Mouse (Mus musculus): ENCODE measurements around the gene Rab24. TPM values are rescaled to one million over a fixed set of nuclear protein-coding genes. Genes with fewer than 3 reads are reported as not detected.
A peak's percentile ranks its signal among the peaks of the same experiment; 100 is the strongest.

The Rab24 gene
- 63.9 and 74.2 TPM in 2 replicates for polyA plus RNA-seq (2015; fragmentation: Nextera tagmentation; extraction: Ambion mirVana)

GRCm38 (mm10) chr13:55321434-55322129 lies at the start of gene Rab24:
Gene Rab24 (minus strand): TSS chr13:55321946.
- H3K4me1 ChIP-seq (replicated peaks): peaks cover 34% of the 10 kb centered on the region
- H3K27me3 ChIP-seq: no peaks in the 10 kb centered on the region
- peak within 1 kb of the TSS; percentile 79 for H3K4me3 ChIP-seq
- WGBS: under 1% methylated on average over 73 of the region's 73 CpGs
- no peaks in the 10 kb centered on the region for H3K9me3 ChIP-seq (replicated peaks)
- H3K27ac ChIP-seq: peak within 1 kb of the TSS; percentile 87
- peak within 1 kb of the TSS; percentile 92 for H3K9ac ChIP-seq
- H3K36me3 ChIP-seq: peaks cover 67% of the 10 kb centered on the region
- peak; percentile 89 for ATAC-seq (replicated peaks; ENCODE audit: insufficient number of reproducible peaks, insufficient read depth, low FRiP score, low read depth)
- peak within 1 kb of the TSS; percentile 83 for H3K4me2 ChIP-seq

DNA sequence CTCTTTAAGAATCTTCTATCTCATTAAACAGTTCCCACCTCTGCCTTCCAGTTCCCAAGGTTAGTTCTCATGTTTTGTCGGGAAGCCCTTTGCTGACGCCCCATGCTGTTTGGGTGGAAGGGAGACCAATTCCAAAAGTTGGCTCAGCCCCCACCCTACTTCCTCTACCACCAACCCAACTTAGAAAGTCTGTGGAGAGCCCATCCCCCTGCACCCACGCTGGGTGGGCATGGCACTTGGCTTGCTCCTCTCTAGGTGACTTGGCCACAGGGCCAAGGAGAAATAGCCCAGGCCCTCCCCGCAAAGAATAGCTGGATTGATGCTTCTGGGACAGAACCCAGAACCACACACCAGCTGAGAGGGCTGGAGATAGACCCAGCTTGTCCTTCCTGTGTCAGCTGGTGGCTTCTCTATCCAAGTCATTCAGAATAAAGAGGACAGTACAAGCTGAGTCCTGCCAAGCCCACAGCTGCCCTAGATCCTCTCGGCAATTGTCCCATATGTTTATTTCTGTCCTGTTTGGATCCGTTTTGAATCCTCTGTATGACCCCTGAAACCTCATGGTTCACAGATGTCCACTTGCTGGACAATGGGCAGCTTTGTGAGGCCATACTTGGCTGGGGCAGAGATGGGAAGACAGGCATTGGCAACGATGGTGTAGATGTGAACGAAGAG lies 49.4 kb upstream of the Rab24 start:
- Histone ChIP-seq H3K27me3 (peaks cover 62% of the 10 kb centered on the region), H3K36me3 (no peaks in the 10 kb centered on the region), H3K4me3 (no peak overlapping the region), H3K27ac (no peak overlapping the region), H3K4me2 (no peak overlapping the region), H3K4me1 (replicated peaks) (peaks cover 7% of the 10 kb centered on the region), H3K9me3 (replicated peaks) (no peaks in the 10 kb centered on the region), H3K9ac (no peak overlapping the region)
- 66% methylated on average over 8 of the region's 8 CpGs for WGBS
- ATAC-seq (replicated peaks; ENCODE audit: insufficient number of reproducible peaks, insufficient read depth, low FRiP score, low read depth): no peak

DNA sequence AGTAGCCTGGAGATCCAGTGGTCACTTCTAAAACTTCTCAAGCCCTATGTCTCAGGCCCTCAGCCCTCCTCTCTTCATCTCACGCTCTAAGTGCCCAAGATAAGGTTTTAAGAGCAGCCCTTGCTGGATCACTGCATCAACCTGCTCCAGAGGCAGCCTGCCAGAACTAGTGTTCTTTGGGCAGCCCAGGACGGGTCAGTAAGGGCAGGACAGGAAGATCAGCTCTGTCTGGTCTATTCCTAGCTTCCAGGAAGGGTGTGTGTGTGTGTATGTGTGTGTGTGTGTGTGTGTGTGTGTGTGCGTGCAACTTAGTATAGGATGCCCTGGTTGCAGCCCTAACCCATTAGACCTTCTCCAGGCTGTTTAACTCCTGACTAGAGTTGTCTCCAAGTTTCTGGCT lies 48.5 kb upstream of the Rab24 start:
- Histone ChIP-seq H3K9me3 (replicated peaks) (no peaks in the 10 kb centered on the region), H3K4me1 (replicated peaks) (peaks cover 7% of the 10 kb centered on the region), H3K4me2 (peak overlapping the region; percentile 37), H3K9ac (no peak overlapping the region; the same call in 1 of the 2 replicates), H3K4me3 (peak overlapping the region; percentile 31; the same call in 1 of the 2 replicates), H3K36me3 (no peaks in the 10 kb centered on the region), H3K27ac (no peak overlapping the region), H3K27me3 (peaks cover 55% of the 10 kb centered on the region)
- WGBS: 25% methylated on average over 3 of the region's 3 CpGs
- no peak; the same call in 1 of the 2 replicates for ATAC-seq (replicated peaks; ENCODE audit: insufficient number of reproducible peaks, insufficient read depth, low FRiP score, low read depth)

DNA sequence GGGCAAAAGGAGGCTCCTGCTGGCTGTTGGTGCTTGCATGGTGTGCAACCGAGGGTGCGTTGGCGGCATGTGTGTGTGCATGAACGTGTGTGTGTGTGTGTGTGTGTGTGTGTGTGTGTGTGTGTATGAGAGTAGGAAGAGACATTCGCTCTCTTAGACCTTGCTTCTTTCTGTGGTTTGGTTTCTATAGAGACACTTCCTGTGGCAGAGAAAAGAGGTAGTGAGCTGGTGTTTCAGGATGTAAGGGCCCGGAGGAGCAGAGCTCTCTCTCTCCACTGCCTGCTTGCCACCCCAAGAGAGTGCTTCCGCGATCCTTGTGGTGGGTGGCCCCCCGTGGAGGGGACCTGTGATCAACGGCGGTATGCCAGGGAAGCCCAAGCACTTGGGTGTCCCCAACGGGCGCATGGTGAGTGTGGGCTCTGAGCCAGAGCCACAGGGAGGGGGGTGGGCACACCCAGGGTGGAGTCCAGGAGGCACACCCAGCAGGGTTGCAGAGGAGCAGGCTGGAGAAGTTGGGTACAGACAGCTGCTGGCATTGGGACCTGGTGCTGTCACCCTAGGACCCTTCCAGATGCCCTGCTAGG lies 47.9 kb upstream of the Rab24 start, which contains the start of gene Rgs14:
Gene Rgs14, plus strand, starts transcription at position 202 of the 584 bp plus-strand sequence.
- peak within 1 kb of the TSS; percentile 37 for H3K4me2 ChIP-seq
- peak; percentile 44; the same call in 1 of the 2 replicates for ATAC-seq (replicated peaks; ENCODE audit: insufficient number of reproducible peaks, insufficient read depth, low FRiP score, low read depth)
- H3K4me1 ChIP-seq (replicated peaks): peaks cover 7% of the 10 kb centered on the region
- no peaks in the 10 kb centered on the region for H3K9me3 ChIP-seq (replicated peaks)
- 43% methylated on average over 13 of the region's 13 CpGs for WGBS
- H3K27me3 ChIP-seq: peaks cover 50% of the 10 kb centered on the region
- peak within 1 kb of the TSS; percentile 38; the same call in 1 of the 2 replicates for H3K9ac ChIP-seq
- H3K36me3 ChIP-seq: no peaks in the 10 kb centered on the region
- H3K27ac ChIP-seq: no peak within 1 kb of the TSS
- H3K4me3 ChIP-seq: peak within 1 kb of the TSS; percentile 31

GRCm38 (mm10) chr13:55368401-55368800 lies 46.7 kb upstream of the Rab24 start:
- no peak overlapping the region for H3K4me2 ChIP-seq
- no peak overlapping the region for H3K27ac ChIP-seq
- no peaks in the 10 kb centered on the region for H3K9me3 ChIP-seq (replicated peaks)
- WGBS: 70% methylated on average over 7 of the region's 7 CpGs
- H3K36me3 ChIP-seq: no peaks in the 10 kb centered on the region
- H3K4me3 ChIP-seq: no peak overlapping the region
- peaks cover 37% of the 10 kb centered on the region for H3K27me3 ChIP-seq
- ATAC-seq (replicated peaks; ENCODE audit: insufficient number of reproducible peaks, insufficient read depth, low FRiP score, low read depth): no peak
- H3K4me1 ChIP-seq (replicated peaks): peaks cover 7% of the 10 kb centered on the region
- no peak overlapping the region for H3K9ac ChIP-seq

- Histone ChIP-seq H3K4me2 (peak within 1 kb of the TSS; percentile 75), H3K36me3 (peaks cover 19% of the 10 kb centered on the region), H3K9ac (peak within 1 kb of the TSS; percentile 93), H3K4me1 (replicated peaks) (peaks cover 21% of the 10 kb centered on the region), H3K4me3 (peak within 1 kb of the TSS; percentile 90), H3K27ac (peak within 1 kb of the TSS; percentile 95), H3K27me3 (peaks cover 4% of the 10 kb centered on the region; the same call in 1 of the 2 replicates), H3K9me3 (replicated peaks) (no peaks in the 10 kb centered on the region)
- peak; percentile 98 for ATAC-seq (replicated peaks; ENCODE audit: insufficient number of reproducible peaks, insufficient read depth, low FRiP score, low read depth)
- WGBS: under 1% methylated on average over 35 of the region's 35 CpGs
These were observed 40.8 kb upstream of the Rab24 start, which contains the start of gene Lman2 for GRCm38 (mm10) chr13:55362453-55363060. Gene Lman2 (minus strand): TSS chr13:55362783.

- no peaks in the 10 kb centered on the region for H3K9me3 ChIP-seq (replicated peaks)
- peaks cover 24% of the 10 kb centered on the region for H3K36me3 ChIP-seq
- H3K27ac ChIP-seq: peak overlapping the region; percentile 95
- H3K9ac ChIP-seq: peak overlapping the region; percentile 93
- peak; percentile 33 for ATAC-seq (replicated peaks; ENCODE audit: insufficient number of reproducible peaks, insufficient read depth, low FRiP score, low read depth)
- peaks cover 21% of the 10 kb centered on the region for H3K4me1 ChIP-seq (replicated peaks)
- under 1% methylated on average over 32 of the region's 32 CpGs for WGBS
- H3K27me3 ChIP-seq: peaks cover 2% of the 10 kb centered on the region; the same call in 1 of the 2 replicates
- peak overlapping the region; percentile 75 for H3K4me2 ChIP-seq
- H3K4me3 ChIP-seq: peak overlapping the region; percentile 90
These were observed 40.3 kb upstream of the Rab24 start for GRCm38 (mm10) chr13:55361974-55362452.

GRCm38 (mm10) chr13:55361145-55361544 lies 39.4 kb upstream of the Rab24 start:
- peak overlapping the region; percentile 93; the same call in 1 of the 2 replicates for H3K9ac ChIP-seq

DNA sequence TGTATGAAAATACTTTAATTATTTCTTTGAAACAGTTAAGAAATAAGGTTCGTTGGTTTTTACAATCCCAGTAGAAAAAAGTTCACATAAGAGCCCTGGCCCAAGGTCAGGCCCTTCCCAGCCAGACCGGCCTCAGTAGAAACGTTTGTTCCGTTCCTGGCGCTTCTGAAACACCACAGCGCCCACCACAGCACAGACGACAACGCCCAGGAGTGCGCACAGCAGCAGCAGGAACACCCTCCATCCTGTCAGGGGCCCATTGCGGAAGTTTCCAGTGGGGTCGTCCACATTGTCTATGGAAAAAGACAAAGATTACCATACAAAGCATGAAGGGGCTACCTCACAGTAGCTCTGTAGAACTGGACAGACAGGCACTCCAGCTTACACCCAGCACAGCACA lies 25.0 kb upstream of the Rab24 start:
- Histone ChIP-seq H3K36me3 (peaks cover 75% of the 10 kb centered on the region), H3K4me3 (no peak overlapping the region), H3K9ac (no peak overlapping the region), H3K27me3 (no peaks in the 10 kb centered on the region), H3K9me3 (replicated peaks) (no peaks in the 10 kb centered on the region), H3K4me1 (replicated peaks) (0 out of 2 replicates have a peak, but pooled peaks cover 5% of the 10 kb centered on the region), H3K4me2 (no peak overlapping the region), H3K27ac (no peak overlapping the region)
- 79% methylated on average over 11 of the region's 11 CpGs for WGBS
- ATAC-seq (replicated peaks; ENCODE audit: insufficient number of reproducible peaks, insufficient read depth, low FRiP score, low read depth): no peak

More at GRCm38 (mm10) chr13:55361145-55361544, 39.4 kb upstream of the Rab24 start:
- peak overlapping the region; percentile 75 for H3K4me2 ChIP-seq
- H3K4me1 ChIP-seq (replicated peaks): peaks cover 21% of the 10 kb centered on the region
- H3K36me3 ChIP-seq: peaks cover 31% of the 10 kb centered on the region
- H3K27ac ChIP-seq: no peak overlapping the region
- ATAC-seq (replicated peaks; ENCODE audit: insufficient number of reproducible peaks, insufficient read depth, low FRiP score, low read depth): no peak
- no peaks in the 10 kb centered on the region for H3K27me3 ChIP-seq
- H3K9me3 ChIP-seq (replicated peaks): no peaks in the 10 kb centered on the region
- peak overlapping the region; percentile 90 for H3K4me3 ChIP-seq

DNA sequence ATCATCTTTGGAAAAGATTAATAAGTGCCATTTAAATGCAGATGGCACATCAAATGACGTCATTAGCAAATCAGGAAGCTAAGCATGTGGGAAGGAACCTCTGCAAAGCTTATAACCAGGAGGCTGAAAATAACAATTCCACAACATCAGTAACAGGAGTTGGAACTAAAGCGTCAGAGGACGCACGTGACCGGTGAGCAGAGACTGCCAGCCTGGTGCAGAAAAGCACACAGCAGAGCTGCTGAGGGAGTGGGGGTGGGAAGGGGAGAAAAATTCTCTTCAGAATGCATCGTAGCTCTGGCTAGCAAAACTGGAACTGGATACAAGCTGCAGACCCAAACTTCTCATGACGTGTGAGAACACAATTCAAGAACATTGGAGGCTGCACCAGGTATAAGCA lies 22.5 kb upstream of the Rab24 start:
- H3K9me3 ChIP-seq (replicated peaks): no peaks in the 10 kb centered on the region
- H3K4me1 ChIP-seq (replicated peaks): 0 out of 2 replicates have a peak, but pooled peaks cover 5% of the 10 kb centered on the region
- no peak overlapping the region for H3K4me2 ChIP-seq
- H3K27me3 ChIP-seq: no peaks in the 10 kb centered on the region
- H3K4me3 ChIP-seq: no peak overlapping the region
- H3K9ac ChIP-seq: no peak overlapping the region
- no peak for ATAC-seq (replicated peaks; ENCODE audit: insufficient number of reproducible peaks, insufficient read depth, low FRiP score, low read depth)
- 83% methylated on average over 7 of the region's 7 CpGs for WGBS
- peaks cover 56% of the 10 kb centered on the region for H3K36me3 ChIP-seq
- no peak overlapping the region for H3K27ac ChIP-seq

All from heart, embryonic 15.5 days (tissue).